Mouse (Mus musculus): ENCODE measurements around the gene Palld. TPM values are rescaled to one million over a fixed set of nuclear protein-coding genes. Genes with fewer than 3 reads are reported as not detected.

Gene Palld
- polyA plus RNA-seq, 1 experiment from 2014 or later, result 62.9 TPM

DNA sequence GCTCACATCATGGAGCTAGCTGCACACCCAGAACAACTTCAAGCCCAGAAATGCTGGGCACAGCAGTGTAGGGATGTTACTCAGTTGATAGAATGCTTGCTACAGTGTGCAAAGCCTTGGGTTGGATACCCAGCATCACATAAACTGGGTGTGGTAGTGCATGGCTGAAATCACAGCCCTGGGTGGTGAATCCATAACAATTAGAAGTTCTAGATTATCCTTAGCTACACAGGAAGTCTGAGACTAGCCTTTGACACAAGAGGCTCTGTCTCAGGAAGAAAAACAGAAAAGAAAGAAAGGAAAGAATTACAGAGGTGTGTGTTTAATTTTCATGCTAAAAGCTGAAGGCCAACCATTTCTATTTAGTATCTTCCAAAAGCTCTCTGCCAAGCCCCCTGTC lies 231.3 kb downstream of the Palld start:
- Histone ChIP-seq H3K27me3 (ENCODE audit: control insufficient read depth, insufficient read depth, low read length) (no peaks in the 10 kb centered on the region), H3K36me3 (ENCODE audit: control insufficient read depth, insufficient read depth, low read length) (no peaks in the 10 kb centered on the region), H3K9me3 (ENCODE audit: control insufficient read depth, low read length) (no peaks in the 10 kb centered on the region)

DNA sequence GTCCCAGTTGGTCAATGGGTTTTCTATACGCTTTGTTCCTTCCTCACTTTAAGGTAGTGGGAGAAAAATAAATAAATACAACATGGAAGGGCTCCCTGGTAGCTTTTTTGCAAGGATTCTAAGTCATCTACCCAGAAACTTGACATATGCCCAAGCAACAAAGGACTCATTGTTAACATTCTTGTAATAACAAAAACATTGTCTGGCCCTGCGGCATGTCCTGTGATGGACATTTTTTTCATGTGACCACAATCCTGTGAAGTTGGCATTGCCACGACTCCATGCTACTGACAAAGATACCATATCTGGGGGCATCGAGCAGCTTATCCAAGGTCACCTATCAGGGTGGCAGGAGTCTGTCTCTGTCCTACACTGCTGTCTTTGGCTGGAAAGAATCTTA lies 232.1 kb downstream of the Palld start:
- Histone ChIP-seq H3K27ac (replicated peaks; ENCODE audit: low read depth, low read length) (no peak overlapping the region), H3K4me1 (ENCODE audit: control insufficient read depth, insufficient read depth, low read length) (no peaks in the 10 kb centered on the region; the same call in 1 of the 2 replicates), H3K4me3 (ENCODE audit: low read depth, low read length) (no peak overlapping the region), H3K9ac (ENCODE audit: low read length) (no peak overlapping the region), H3K27me3 (ENCODE audit: control insufficient read depth, insufficient read depth, low read length) (no peaks in the 10 kb centered on the region), H3K4me2 (ENCODE audit: low read depth, severe bottlenecking) (no peak overlapping the region), H3K9me3 (ENCODE audit: control insufficient read depth, low read length) (no peaks in the 10 kb centered on the region), H3K36me3 (ENCODE audit: control insufficient read depth, insufficient read depth, low read length) (no peaks in the 10 kb centered on the region)
- ATAC-seq (ENCODE audit: insufficient number of reproducible peaks, low FRiP score, low TSS enrichment, low read depth) (no peak), DNase-seq (ENCODE audit: low spot score) (no peak)
- 88% methylated on average over 4 of the region's 4 CpGs for WGBS

More for the DNA sequence above, 231.3 kb downstream of the Palld start:
- Histone ChIP-seq H3K9ac (ENCODE audit: low read length) (no peak overlapping the region), H3K4me2 (ENCODE audit: low read depth, severe bottlenecking) (no peak overlapping the region), H3K4me3 (ENCODE audit: low read depth, low read length) (no peak overlapping the region), H3K4me1 (ENCODE audit: control insufficient read depth, insufficient read depth, low read length) (no peaks in the 10 kb centered on the region), H3K27ac (replicated peaks; ENCODE audit: low read depth, low read length) (no peak overlapping the region)
- ATAC-seq (ENCODE audit: insufficient number of reproducible peaks, low FRiP score, low TSS enrichment, low read depth) (no peak), DNase-seq (ENCODE audit: low spot score) (no peak)

DNA sequence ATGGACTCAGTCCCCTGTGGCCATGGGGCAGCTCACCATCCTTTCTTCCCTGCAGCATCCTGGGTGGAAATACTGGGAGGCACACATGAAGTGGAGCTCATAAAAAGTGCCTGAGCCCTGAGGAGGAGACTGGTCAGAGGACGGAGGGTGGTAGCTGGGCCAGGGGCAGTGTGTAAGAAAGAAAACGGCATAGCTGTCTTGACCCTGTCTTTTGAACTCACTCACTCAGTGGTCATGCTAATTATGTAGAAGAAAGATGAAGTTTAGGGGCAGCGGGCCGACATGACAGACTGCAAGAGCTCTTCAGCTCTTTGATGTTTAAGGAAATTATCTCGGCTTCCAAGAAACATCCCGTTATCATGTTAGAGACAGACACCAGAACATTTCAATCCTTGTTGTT lies 235.6 kb downstream of the Palld start:
- H3K9me3 ChIP-seq (ENCODE audit: control insufficient read depth, low read length), result no peaks in the 10 kb centered on the region
- H3K4me1 ChIP-seq (ENCODE audit: control insufficient read depth, insufficient read depth, low read length), result peaks cover 5% of the 10 kb centered on the region; the same call in 1 of the 2 replicates
- no peak overlapping the region for H3K4me3 ChIP-seq (ENCODE audit: low read depth, low read length)
- no peak overlapping the region for H3K9ac ChIP-seq (ENCODE audit: low read length)
- H3K36me3 ChIP-seq (ENCODE audit: control insufficient read depth, insufficient read depth, low read length), result no peaks in the 10 kb centered on the region
- DNase-seq (ENCODE audit: low spot score) (no peak), ATAC-seq (ENCODE audit: insufficient number of reproducible peaks, low FRiP score, low TSS enrichment, low read depth) (no peak)
- WGBS, result 24% methylated on average over 6 of the region's 6 CpGs
- no peak overlapping the region for H3K27ac ChIP-seq (replicated peaks; ENCODE audit: low read depth, low read length)
- no peaks in the 10 kb centered on the region for H3K27me3 ChIP-seq (ENCODE audit: control insufficient read depth, insufficient read depth, low read length)
- no peak overlapping the region for H3K4me2 ChIP-seq (ENCODE audit: low read depth, severe bottlenecking)

DNA sequence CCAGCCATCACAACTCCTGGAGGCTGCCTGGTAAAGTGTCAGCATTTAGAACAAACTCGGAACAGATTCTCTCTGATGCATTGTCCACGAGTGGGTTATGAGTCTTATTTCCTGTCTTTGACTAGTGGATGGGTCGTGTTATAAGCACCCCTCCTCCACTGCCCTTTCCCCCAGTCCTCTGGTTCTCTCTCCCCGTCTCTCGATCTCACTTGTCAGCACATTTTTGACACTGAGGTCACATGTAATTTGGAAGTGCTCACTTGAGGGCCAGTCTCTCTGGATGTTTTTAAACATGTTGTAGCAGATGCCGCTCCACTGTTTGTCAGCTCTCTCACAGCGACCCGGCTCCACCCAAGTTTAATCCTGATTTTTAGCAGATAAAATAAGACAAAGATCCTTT lies 237.5 kb downstream of the Palld start:
- H3K27ac ChIP-seq (replicated peaks; ENCODE audit: low read depth, low read length), result no peak overlapping the region

DNA sequence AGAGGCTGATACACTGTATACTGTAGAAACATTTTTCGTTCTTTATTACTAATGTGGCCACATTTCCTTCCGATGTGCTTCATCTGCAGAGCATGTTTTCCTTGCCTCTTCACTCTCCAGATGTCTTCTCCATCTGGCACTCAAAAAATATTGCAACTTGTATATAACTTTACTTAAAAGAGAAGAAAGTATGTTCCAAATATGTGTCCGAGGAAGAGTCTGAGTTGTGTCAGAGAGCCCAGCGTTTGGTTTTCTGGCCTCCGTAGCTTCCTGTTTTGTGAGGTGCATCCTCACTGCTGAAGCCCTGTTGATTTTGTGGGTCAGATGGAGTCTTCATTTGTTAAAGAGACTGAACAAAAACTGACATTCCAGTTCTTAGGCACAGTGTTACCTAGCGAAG lies 238.3 kb downstream of the Palld start:
- Histone ChIP-seq H3K9me3 (ENCODE audit: control insufficient read depth, low read length) (no peaks in the 10 kb centered on the region), H3K27me3 (ENCODE audit: control insufficient read depth, insufficient read depth, low read length) (no peaks in the 10 kb centered on the region), H3K36me3 (ENCODE audit: control insufficient read depth, insufficient read depth, low read length) (no peaks in the 10 kb centered on the region), H3K27ac (replicated peaks; ENCODE audit: low read depth, low read length) (no peak overlapping the region), H3K4me1 (ENCODE audit: control insufficient read depth, insufficient read depth, low read length) (peaks cover 5% of the 10 kb centered on the region; the same call in 1 of the 2 replicates), H3K4me2 (ENCODE audit: low read depth, severe bottlenecking) (no peak overlapping the region), H3K9ac (ENCODE audit: low read length) (no peak overlapping the region), H3K4me3 (ENCODE audit: low read depth, low read length) (no peak overlapping the region)
- 87% methylated on average over 6 of the region's 6 CpGs for WGBS
- ATAC-seq (ENCODE audit: insufficient number of reproducible peaks, low FRiP score, low TSS enrichment, low read depth), result no peak
- no peak for DNase-seq (ENCODE audit: low spot score)

More for the DNA sequence above, 237.5 kb downstream of the Palld start:
- no peaks in the 10 kb centered on the region for H3K9me3 ChIP-seq (ENCODE audit: control insufficient read depth, low read length)
- no peaks in the 10 kb centered on the region for H3K36me3 ChIP-seq (ENCODE audit: control insufficient read depth, insufficient read depth, low read length)
- ATAC-seq (ENCODE audit: insufficient number of reproducible peaks, low FRiP score, low TSS enrichment, low read depth), result no peak
- H3K4me2 ChIP-seq (ENCODE audit: low read depth, severe bottlenecking), result no peak overlapping the region
- WGBS, result 24% methylated on average over 8 of the region's 8 CpGs
- no peaks in the 10 kb centered on the region for H3K27me3 ChIP-seq (ENCODE audit: control insufficient read depth, insufficient read depth, low read length)
- H3K4me3 ChIP-seq (ENCODE audit: low read depth, low read length), result no peak overlapping the region
- H3K9ac ChIP-seq (ENCODE audit: low read length), result no peak overlapping the region
- peaks cover 5% of the 10 kb centered on the region; the same call in 1 of the 2 replicates for H3K4me1 ChIP-seq (ENCODE audit: control insufficient read depth, insufficient read depth, low read length)
- DNase-seq (ENCODE audit: low spot score), result no peak

DNA sequence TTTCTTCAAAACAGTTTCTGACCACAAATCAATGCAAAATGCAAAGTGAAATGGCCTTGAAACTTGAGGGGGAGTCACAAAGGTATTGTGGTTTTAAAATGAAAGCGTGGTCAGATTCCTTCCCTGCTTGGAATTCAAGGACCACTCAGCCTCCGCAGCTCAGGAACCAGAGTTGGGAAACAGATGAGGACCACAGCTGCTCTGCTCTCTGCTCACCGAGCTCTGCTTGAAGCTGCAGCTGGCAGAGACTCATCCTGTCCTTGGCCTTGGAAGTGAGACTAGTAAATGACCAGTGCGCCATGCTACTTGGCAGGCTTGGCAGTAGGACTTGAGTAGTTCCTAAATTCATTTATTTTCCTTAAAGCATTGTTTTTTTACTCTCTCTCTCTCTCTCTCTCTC lies 239.7 kb downstream of the Palld start:
- DNase-seq (ENCODE audit: low spot score), result no peak
- Histone ChIP-seq H3K4me2 (ENCODE audit: low read depth, severe bottlenecking) (no peak overlapping the region), H3K9ac (ENCODE audit: low read length) (no peak overlapping the region), H3K9me3 (ENCODE audit: control insufficient read depth, low read length) (no peaks in the 10 kb centered on the region), H3K4me3 (ENCODE audit: low read depth, low read length) (no peak overlapping the region), H3K27me3 (ENCODE audit: control insufficient read depth, insufficient read depth, low read length) (no peaks in the 10 kb centered on the region), H3K36me3 (ENCODE audit: control insufficient read depth, insufficient read depth, low read length) (no peaks in the 10 kb centered on the region), H3K27ac (replicated peaks; ENCODE audit: low read depth, low read length) (no peak overlapping the region), H3K4me1 (ENCODE audit: control insufficient read depth, insufficient read depth, low read length) (peaks cover 5% of the 10 kb centered on the region; the same call in 1 of the 2 replicates)
- no peak for ATAC-seq (ENCODE audit: insufficient number of reproducible peaks, low FRiP score, low TSS enrichment, low read depth)
- 85% methylated on average over 4 of the region's 4 CpGs for WGBS

DNA sequence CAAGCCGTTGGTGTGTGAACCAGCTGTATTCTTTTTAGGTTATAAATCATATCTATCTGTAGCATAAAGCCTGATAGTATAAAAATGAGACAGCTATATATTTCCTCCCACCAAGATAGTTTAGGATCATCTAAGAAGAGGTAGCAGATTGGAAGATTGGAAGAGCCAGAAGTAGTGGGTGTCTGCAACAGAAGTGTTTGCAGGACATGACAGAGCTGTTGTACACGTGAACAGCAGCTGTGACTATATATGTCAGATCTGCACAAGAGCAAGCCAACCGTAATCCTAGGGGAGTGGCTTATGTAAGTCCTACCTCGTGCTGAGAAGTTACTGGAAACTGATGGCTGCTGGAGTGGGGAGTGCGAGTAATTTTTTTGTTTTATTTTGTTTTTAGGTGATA lies 240.9 kb downstream of the Palld start:
- Histone ChIP-seq H3K9me3 (ENCODE audit: control insufficient read depth, low read length) (no peaks in the 10 kb centered on the region), H3K27ac (replicated peaks; ENCODE audit: low read depth, low read length) (no peak overlapping the region), H3K4me1 (ENCODE audit: control insufficient read depth, insufficient read depth, low read length) (peaks cover 5% of the 10 kb centered on the region; the same call in 1 of the 2 replicates), H3K4me2 (ENCODE audit: low read depth, severe bottlenecking) (no peak overlapping the region), H3K9ac (ENCODE audit: low read length) (no peak overlapping the region), H3K4me3 (ENCODE audit: low read depth, low read length) (no peak overlapping the region), H3K36me3 (ENCODE audit: control insufficient read depth, insufficient read depth, low read length) (no peaks in the 10 kb centered on the region), H3K27me3 (ENCODE audit: control insufficient read depth, insufficient read depth, low read length) (no peaks in the 10 kb centered on the region)
- no peak for DNase-seq (ENCODE audit: low spot score)
- ATAC-seq (ENCODE audit: insufficient number of reproducible peaks, low FRiP score, low TSS enrichment, low read depth), result no peak
- 87% methylated on average over 5 of the region's 5 CpGs for WGBS

DNA sequence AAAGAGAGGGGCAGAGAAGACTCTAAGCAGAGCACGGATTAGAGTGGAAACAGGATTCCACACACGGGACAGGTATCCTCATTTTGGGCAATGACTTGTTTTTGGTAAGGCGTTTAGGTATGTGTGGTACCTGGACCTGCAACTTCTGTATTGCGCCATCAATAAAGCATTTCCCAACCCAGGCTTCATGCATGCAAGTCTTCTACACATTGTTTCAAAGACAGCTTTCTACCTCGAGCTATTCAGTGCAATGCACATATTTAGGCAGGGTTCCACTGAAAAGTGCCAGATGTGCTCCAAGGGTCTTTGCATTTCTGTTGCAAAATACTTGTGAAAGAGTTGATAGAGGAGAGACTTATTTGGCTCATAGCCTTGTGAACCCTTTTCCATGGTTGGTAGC lies 241.5 kb downstream of the Palld start:
- peaks cover 5% of the 10 kb centered on the region; the same call in 1 of the 2 replicates for H3K4me1 ChIP-seq (ENCODE audit: control insufficient read depth, insufficient read depth, low read length)
- 90% methylated on average over 5 of the region's 5 CpGs for WGBS
- no peaks in the 10 kb centered on the region for H3K9me3 ChIP-seq (ENCODE audit: control insufficient read depth, low read length)
- no peaks in the 10 kb centered on the region for H3K27me3 ChIP-seq (ENCODE audit: control insufficient read depth, insufficient read depth, low read length)
- no peaks in the 10 kb centered on the region for H3K36me3 ChIP-seq (ENCODE audit: control insufficient read depth, insufficient read depth, low read length)
- ATAC-seq (ENCODE audit: insufficient number of reproducible peaks, low FRiP score, low TSS enrichment, low read depth) (no peak), DNase-seq (ENCODE audit: low spot score) (no peak)
- H3K9ac ChIP-seq (ENCODE audit: low read length), result no peak overlapping the region
- H3K4me3 ChIP-seq (ENCODE audit: low read depth, low read length), result no peak overlapping the region
- no peak overlapping the region for H3K27ac ChIP-seq (replicated peaks; ENCODE audit: low read depth, low read length)
- H3K4me2 ChIP-seq (ENCODE audit: low read depth, severe bottlenecking), result no peak overlapping the region

DNA sequence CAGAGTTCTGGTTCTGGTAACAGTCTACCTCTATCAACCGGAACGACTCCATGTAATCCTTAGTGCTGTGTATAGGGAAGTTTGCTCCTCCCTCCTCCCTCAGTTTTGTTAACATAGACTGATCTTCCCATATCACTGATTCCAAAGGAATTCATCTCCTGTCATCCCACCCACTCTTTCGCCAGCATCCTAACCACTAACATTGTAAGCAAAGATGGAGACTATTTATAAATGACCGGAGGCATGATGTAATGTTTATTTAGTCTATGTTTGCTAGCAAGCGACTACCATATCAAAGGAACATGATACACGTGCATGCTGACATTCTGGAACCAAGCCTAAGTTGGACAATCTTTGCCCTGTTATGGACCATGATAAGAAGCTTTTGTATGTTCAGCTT lies 250.5 kb downstream of the Palld start:
- Histone ChIP-seq H3K9me3 (ENCODE audit: control insufficient read depth, low read length) (no peaks in the 10 kb centered on the region), H3K4me3 (ENCODE audit: low read depth, low read length) (no peak overlapping the region), H3K9ac (ENCODE audit: low read length) (no peak overlapping the region), H3K36me3 (ENCODE audit: control insufficient read depth, insufficient read depth, low read length) (no peaks in the 10 kb centered on the region), H3K4me1 (ENCODE audit: control insufficient read depth, insufficient read depth, low read length) (no peaks in the 10 kb centered on the region), H3K4me2 (ENCODE audit: low read depth, severe bottlenecking) (no peak overlapping the region), H3K27me3 (ENCODE audit: control insufficient read depth, insufficient read depth, low read length) (no peaks in the 10 kb centered on the region), H3K27ac (replicated peaks; ENCODE audit: low read depth, low read length) (no peak overlapping the region)
- no peak for DNase-seq (ENCODE audit: low spot score)
- ATAC-seq (ENCODE audit: insufficient number of reproducible peaks, low FRiP score, low TSS enrichment, low read depth), result no peak
- WGBS, result 84% methylated on average over 6 of the region's 6 CpGs

All from limb, embryonic 11.5 days (tissue).